Comparison of ENCODE assay signal across 9 mouse cellular contexts in genomic region chr7:92235541-92236031, GRCm38 (mm10).
DNase-seq lines count a peak whose midpoint lies in the region; ATAC-seq and TF ChIP-seq lines count a peak whose summit lies in the region.
"Had no signal": no experiment of that assay in that cellular context is flagged by ENCODE, and none has a peak within 500 bp of the region (broad histone marks: within the 10 kb centered on the region; RNA-seq: fewer than 3 reads in every experiment).

No protein-coding gene starts in this region.

- no peaks in the 10 kb centered on the region for H3K36me3 ChIP-seq in heart, embryonic 13.5 days
- no peaks in the 10 kb centered on the region for H3K36me3 ChIP-seq in forebrain, postnatal 0 days (ENCODE audit: insufficient read depth)
- H3K36me3 ChIP-seq in midbrain, embryonic 14.5 days (ENCODE audit: control insufficient read depth, insufficient read depth, low read length), result no peaks in the 10 kb centered on the region

- H3K27me3 ChIP-seq in heart, embryonic 13.5 days (replicated peaks), result no peaks in the 10 kb centered on the region
- H3K27me3 ChIP-seq in forebrain, postnatal 0 days (ENCODE audit: insufficient read depth, low read length), result no peaks in the 10 kb centered on the region
- no peaks in the 10 kb centered on the region for H3K27me3 ChIP-seq in midbrain, embryonic 14.5 days (ENCODE audit: control insufficient read depth, insufficient read depth, low read length)

- 0 out of 2 replicates have a peak overlapping the region, but pooled peaks have one; percentile 2 for H3K4me2 ChIP-seq in heart, embryonic 13.5 days
- peak overlapping the region; percentile 58 for H3K4me2 ChIP-seq in forebrain, postnatal 0 days (ENCODE audit: low read depth)
- H3K4me2 ChIP-seq in midbrain, embryonic 14.5 days (ENCODE audit: low read length), result peak overlapping the region; percentile 66

- H3K9me3 ChIP-seq in heart, embryonic 13.5 days, result no peaks in the 10 kb centered on the region
- H3K9me3 ChIP-seq in forebrain, postnatal 0 days (ENCODE audit: low read length), result no peaks in the 10 kb centered on the region
- no peaks in the 10 kb centered on the region for H3K9me3 ChIP-seq in midbrain, embryonic 14.5 days (ENCODE audit: control insufficient read depth, low read length)

- ATAC-seq in heart, embryonic 13.5 days (ENCODE audit: extremely low read depth, insufficient number of reproducible peaks, low FRiP score, low TSS enrichment), result no peak
- ATAC-seq in forebrain, postnatal 0 days, result peak; percentile 52
- peak; percentile 68; the same call in 1 of the 2 replicates for ATAC-seq in midbrain, embryonic 14.5 days (ENCODE audit: low FRiP score, low TSS enrichment)

- H3K27ac ChIP-seq in heart, embryonic 13.5 days (replicated peaks), result no peak overlapping the region
- peak overlapping the region; percentile 78 for H3K27ac ChIP-seq in forebrain, postnatal 0 days (ENCODE audit: low read depth, low read length)
- peak overlapping the region; percentile 66 for H3K27ac ChIP-seq in midbrain, embryonic 14.5 days (replicated peaks; ENCODE audit: low read depth, low read length)

- TF ChIP-seq CTCF in forebrain, postnatal 0 days (IDR thresholded peaks at IDR 0.05; ENCODE audit: low read depth), result no peak

- no peak for DNase-seq in heart, postnatal 25 days (ENCODE audit: low spot score)
- peak; percentile 35 to 59 for DNase-seq in cerebellum, postnatal 14 days
- peak; percentile 63 for DNase-seq in forebrain, postnatal 0 days
- DNase-seq in midbrain, embryonic 14.5 days, result peak; percentile 64
- DNase-seq in urinary bladder, postnatal 10 days (ENCODE audit: low spot score), result no peak
- DNase-seq in urinary bladder, postnatal 4 days (ENCODE audit: low spot score in 2 of 2), result no peak
- no peak for DNase-seq in spleen, adult 18-20 months
- DNase-seq: gastrocnemius, postnatal 10 days had no signal

- H3K9ac ChIP-seq in heart, embryonic 13.5 days, result no peak overlapping the region
- H3K9ac ChIP-seq in forebrain, postnatal 0 days, result peak overlapping the region; percentile 62
- peak overlapping the region; percentile 64 for H3K9ac ChIP-seq in midbrain, embryonic 14.5 days (replicated peaks; ENCODE audit: low read length)

- no peaks in the 10 kb centered on the region for H3K4me1 ChIP-seq in heart, embryonic 13.5 days
- no peaks in the 10 kb centered on the region; the same call in 1 of the 2 replicates for H3K4me1 ChIP-seq in forebrain, postnatal 0 days (ENCODE audit: insufficient read depth)
- peaks cover 14% of the 10 kb centered on the region; the same call in 1 of the 2 replicates for H3K4me1 ChIP-seq in midbrain, embryonic 14.5 days (ENCODE audit: control insufficient read depth, insufficient read depth, low read length)

- intact Hi-C loops in heart, postnatal 25 days (cut with DNase I), result no loop called here

- H3K4me3 ChIP-seq in heart, embryonic 13.5 days, result no peak overlapping the region
- H3K4me3 ChIP-seq in forebrain, postnatal 0 days (ENCODE audit: low read depth, low read length), result peak overlapping the region; percentile 52
- H3K4me3 ChIP-seq in midbrain, embryonic 14.5 days (replicated peaks; ENCODE audit: low read depth, low read length), result peak overlapping the region; percentile 50

- WGBS in heart, embryonic 13.5 days, result 71% methylated on average over 12 of the region's 12 CpGs
- WGBS in forebrain, postnatal 0 days, result 7% methylated on average over 12 of the region's 12 CpGs
- WGBS in midbrain, embryonic 14.5 days, result 4% methylated on average over 12 of the region's 12 CpGs

Comparison
In these comparisons a context has a peak if more than half of its experiments do, and no peak if none do; other contexts are left out.
1. H3K4me2 ChIP-seq: peak in every context shown above with its lines; median percentile 66 in midbrain, embryonic 14.5 days; 58 in forebrain, postnatal 0 days; 2 in heart, embryonic 13.5 days.
2. DNase-seq: peak in cerebellum, postnatal 14 days (2 of 2), forebrain, postnatal 0 days (single experiment) and midbrain, embryonic 14.5 days (single experiment); none in heart, postnatal 25 days (single experiment), urinary bladder, postnatal 10 days (single experiment), urinary bladder, postnatal 4 days (0 of 2) and spleen, adult 18-20 months (0 of 2).